Mouse (Mus musculus): ENCODE data around the gene Dytn. TPM values are rescaled to one million over a fixed set of nuclear protein-coding genes. Genes with fewer than 3 reads are reported as not detected.
"Not testable (repeated sequence)": the region's sequence is repeated elsewhere in the genome, so short reads cannot be mapped to it uniquely, and the experiment has no call there.

Dytn gene
- polyA plus RNA-seq, 1 experiment from 2014 or later, result 0.07 TPM

GRCm38 (mm10) chr1:63666089-63666488 is 20.6 kb downstream of the Dytn start:
- Histone ChIP-seq H3K9me3 (replicated peaks) (no peaks in the 10 kb centered on the region), H3K4me2 (replicated peaks) (no peak overlapping the region), H3K9ac (no peak overlapping the region), H3K36me3 (no peaks in the 10 kb centered on the region), H3K27me3 (0 out of 2 replicates have a peak, but pooled peaks cover 4% of the 10 kb centered on the region), H3K4me3 (replicated peaks) (no peak overlapping the region), H3K27ac (replicated peaks) (no peak overlapping the region), H3K4me1 (peaks cover 9% of the 10 kb centered on the region)
- 87% methylated on average over 2 of the region's 2 CpGs for WGBS
- no peak for ATAC-seq (ENCODE audit: insufficient number of reproducible peaks, low FRiP score, low TSS enrichment, low read depth)

- H3K4me3 ChIP-seq (replicated peaks), result no peak overlapping the region
- H3K27ac ChIP-seq (replicated peaks), result no peak overlapping the region
- no peaks in the 10 kb centered on the region for H3K9me3 ChIP-seq (replicated peaks)
- no peaks in the 10 kb centered on the region for H3K4me1 ChIP-seq
- H3K36me3 ChIP-seq, result no peaks in the 10 kb centered on the region
- H3K4me2 ChIP-seq (replicated peaks), result no peak overlapping the region
- no peak for ATAC-seq (ENCODE audit: insufficient number of reproducible peaks, low FRiP score, low TSS enrichment, low read depth)
- WGBS, result under 1% methylated on average over 7 of the region's 7 CpGs
- H3K27me3 ChIP-seq, result no peaks in the 10 kb centered on the region
- H3K9ac ChIP-seq, result no peak overlapping the region
These were observed 27.1 kb downstream of the Dytn start for GRCm38 (mm10) chr1:63659591-63659990.

- WGBS, result 14% methylated on average over 6 of the region's 6 CpGs
- no peak overlapping the region for H3K4me3 ChIP-seq (replicated peaks)
- no peak for ATAC-seq (ENCODE audit: insufficient number of reproducible peaks, low FRiP score, low TSS enrichment, low read depth)
- no peaks in the 10 kb centered on the region for H3K4me1 ChIP-seq
- H3K4me2 ChIP-seq (replicated peaks), result no peak overlapping the region
- no peaks in the 10 kb centered on the region for H3K27me3 ChIP-seq
- H3K9me3 ChIP-seq (replicated peaks), result no peaks in the 10 kb centered on the region
- H3K9ac ChIP-seq, result no peak overlapping the region
- H3K36me3 ChIP-seq, result no peaks in the 10 kb centered on the region
- H3K27ac ChIP-seq (replicated peaks), result no peak overlapping the region
These were observed 28.7 kb downstream of the Dytn start for GRCm38 (mm10) chr1:63658016-63658415.

- H3K4me3 ChIP-seq (replicated peaks), result no peak overlapping the region
- WGBS, result 72% methylated on average over 6 of the region's 6 CpGs
- H3K27ac ChIP-seq (replicated peaks), result no peak overlapping the region
- no peak overlapping the region for H3K4me2 ChIP-seq (replicated peaks)
- H3K4me1 ChIP-seq, result no peaks in the 10 kb centered on the region
- H3K9ac ChIP-seq, result no peak overlapping the region
- no peaks in the 10 kb centered on the region for H3K27me3 ChIP-seq
- no peak for ATAC-seq (ENCODE audit: insufficient number of reproducible peaks, low FRiP score, low TSS enrichment, low read depth)
- no peaks in the 10 kb centered on the region for H3K36me3 ChIP-seq
- H3K9me3 ChIP-seq (replicated peaks), result no peaks in the 10 kb centered on the region
These were observed 46.8 kb downstream of the Dytn start for GRCm38 (mm10) chr1:63639921-63640320.

- H3K36me3 ChIP-seq; H3K9ac ChIP-seq; H3K4me1 ChIP-seq; H3K27me3 ChIP-seq; H3K9me3 ChIP-seq (replicated peaks); H3K27ac ChIP-seq (replicated peaks); H3K4me3 ChIP-seq (replicated peaks); H3K4me2 ChIP-seq (replicated peaks); ATAC-seq (ENCODE audit: insufficient number of reproducible peaks, low FRiP score, low TSS enrichment, low read depth): not testable (repeated sequence)
These were observed 56.3 kb downstream of the Dytn start for GRCm38 (mm10) chr1:63630390-63630789.

- Histone ChIP-seq H3K27me3 (no peaks in the 10 kb centered on the region), H3K36me3 (no peaks in the 10 kb centered on the region), H3K4me1 (no peaks in the 10 kb centered on the region), H3K9me3 (replicated peaks) (no peaks in the 10 kb centered on the region), H3K4me3 (replicated peaks) (no peak overlapping the region), H3K4me2 (replicated peaks) (no peak overlapping the region), H3K27ac (replicated peaks) (no peak overlapping the region), H3K9ac (no peak overlapping the region)
- WGBS, result 23% methylated on average over 2 of the region's 2 CpGs
- no peak for ATAC-seq (ENCODE audit: insufficient number of reproducible peaks, low FRiP score, low TSS enrichment, low read depth)
These were observed 58.5 kb downstream of the Dytn start for GRCm38 (mm10) chr1:63628211-63628610.

- Histone ChIP-seq H3K27me3 (0 out of 2 replicates have a peak, but pooled peaks cover 6% of the 10 kb centered on the region), H3K4me2 (replicated peaks) (no peak within 1 kb of the TSS), H3K4me3 (replicated peaks) (no peak within 1 kb of the TSS), H3K27ac (replicated peaks) (no peak within 1 kb of the TSS), H3K36me3 (no peaks in the 10 kb centered on the region), H3K9ac (no peak within 1 kb of the TSS), H3K9me3 (replicated peaks) (no peaks in the 10 kb centered on the region), H3K4me1 (no peaks in the 10 kb centered on the region)
- no peak for ATAC-seq (ENCODE audit: insufficient number of reproducible peaks, low FRiP score, low TSS enrichment, low read depth)
- WGBS, result 72% methylated on average over 3 of the region's 3 CpGs
These were observed 71.1 kb downstream of the Dytn start, which contains the start of gene Gm39653 for GRCm38 (mm10) chr1:63615668-63616067. TSS of gene Gm39653 (plus strand) at chr1:63615968.

GRCm38 (mm10) chr1:63614594-63614993 is 72.1 kb downstream of the Dytn start:
- Histone ChIP-seq H3K9me3 (replicated peaks) (no peaks in the 10 kb centered on the region), H3K4me3 (replicated peaks) (no peak overlapping the region), H3K4me1 (no peaks in the 10 kb centered on the region), H3K27me3 (0 out of 2 replicates have a peak, but pooled peaks cover 6% of the 10 kb centered on the region), H3K36me3 (no peaks in the 10 kb centered on the region), H3K4me2 (replicated peaks) (no peak overlapping the region), H3K27ac (replicated peaks) (no peak overlapping the region), H3K9ac (no peak overlapping the region)
- no peak for ATAC-seq (ENCODE audit: insufficient number of reproducible peaks, low FRiP score, low TSS enrichment, low read depth)
- 1% methylated on average over 11 of the region's 11 CpGs for WGBS

GRCm38 (mm10) chr1:63609613-63610012 is 77.1 kb downstream of the Dytn start:
- 90% methylated on average over 4 of the region's 4 CpGs for WGBS
- H3K9me3 ChIP-seq (replicated peaks), result no peaks in the 10 kb centered on the region
- no peak for ATAC-seq (ENCODE audit: insufficient number of reproducible peaks, low FRiP score, low TSS enrichment, low read depth)
- no peak overlapping the region for H3K27ac ChIP-seq (replicated peaks)
- no peak overlapping the region for H3K4me3 ChIP-seq (replicated peaks)
- no peaks in the 10 kb centered on the region for H3K4me1 ChIP-seq
- H3K9ac ChIP-seq, result no peak overlapping the region
- H3K4me2 ChIP-seq (replicated peaks), result no peak overlapping the region
- H3K27me3 ChIP-seq, result 0 out of 2 replicates have a peak, but pooled peaks cover 6% of the 10 kb centered on the region
- no peaks in the 10 kb centered on the region for H3K36me3 ChIP-seq

- Histone ChIP-seq H3K27ac (replicated peaks) (no peak overlapping the region), H3K4me2 (replicated peaks) (no peak overlapping the region), H3K4me3 (replicated peaks) (no peak overlapping the region), H3K9me3 (replicated peaks) (no peaks in the 10 kb centered on the region), H3K4me1 (no peaks in the 10 kb centered on the region), H3K9ac (no peak overlapping the region), H3K36me3 (no peaks in the 10 kb centered on the region), H3K27me3 (no peaks in the 10 kb centered on the region)
- ATAC-seq (ENCODE audit: insufficient number of reproducible peaks, low FRiP score, low TSS enrichment, low read depth), result no peak
- WGBS, result 50% methylated on average over 3 of the region's 3 CpGs
These were observed 82.7 kb downstream of the Dytn start for GRCm38 (mm10) chr1:63603870-63604500.

GRCm38 (mm10) chr1:63586869-63587268 is 99.9 kb downstream of the Dytn start:
- no peak overlapping the region for H3K9ac ChIP-seq
- H3K4me1 ChIP-seq, result no peaks in the 10 kb centered on the region
- no peaks in the 10 kb centered on the region for H3K36me3 ChIP-seq
- no peak overlapping the region for H3K4me2 ChIP-seq (replicated peaks)
- 62% methylated on average over 7 of the region's 7 CpGs for WGBS
- H3K27me3 ChIP-seq, result no peaks in the 10 kb centered on the region
- H3K27ac ChIP-seq (replicated peaks), result no peak overlapping the region
- H3K9me3 ChIP-seq (replicated peaks), result no peaks in the 10 kb centered on the region
- no peak for ATAC-seq (ENCODE audit: insufficient number of reproducible peaks, low FRiP score, low TSS enrichment, low read depth)
- H3K4me3 ChIP-seq (replicated peaks), result no peak overlapping the region

GRCm38 (mm10) chr1:63579153-63579552 is 107.6 kb downstream of the Dytn start:
- no peak overlapping the region for H3K27ac ChIP-seq (replicated peaks)
- no peak overlapping the region for H3K9ac ChIP-seq
- no peak for ATAC-seq (ENCODE audit: insufficient number of reproducible peaks, low FRiP score, low TSS enrichment, low read depth)
- no peaks in the 10 kb centered on the region for H3K4me1 ChIP-seq
- no peaks in the 10 kb centered on the region for H3K9me3 ChIP-seq (replicated peaks)
- no peak overlapping the region for H3K4me3 ChIP-seq (replicated peaks)
- H3K4me2 ChIP-seq (replicated peaks), result no peak overlapping the region
- WGBS, result 71% methylated on average over 8 of the region's 8 CpGs
- H3K27me3 ChIP-seq, result no peaks in the 10 kb centered on the region
- no peaks in the 10 kb centered on the region for H3K36me3 ChIP-seq
